Mouse (Mus musculus) T-helper 2 cell (primary cell): Measurements from ENCODE around the gene Grin3b.
"Not testable (repeated sequence)": the region's sequence is repeated elsewhere in the genome, so short reads cannot be mapped to it uniquely, and the experiment has no call there.

Experiments
- in situ Hi-C: fragments of 300-600 bp; cut with MboI, MseI; formaldehyde crosslinking; loops from one replicate; pipeline ENCODE4 v1.15.1; 2025; ENCODE audit warnings: high pct_unique_total_duplicates

The Grin3b gene

DNA sequence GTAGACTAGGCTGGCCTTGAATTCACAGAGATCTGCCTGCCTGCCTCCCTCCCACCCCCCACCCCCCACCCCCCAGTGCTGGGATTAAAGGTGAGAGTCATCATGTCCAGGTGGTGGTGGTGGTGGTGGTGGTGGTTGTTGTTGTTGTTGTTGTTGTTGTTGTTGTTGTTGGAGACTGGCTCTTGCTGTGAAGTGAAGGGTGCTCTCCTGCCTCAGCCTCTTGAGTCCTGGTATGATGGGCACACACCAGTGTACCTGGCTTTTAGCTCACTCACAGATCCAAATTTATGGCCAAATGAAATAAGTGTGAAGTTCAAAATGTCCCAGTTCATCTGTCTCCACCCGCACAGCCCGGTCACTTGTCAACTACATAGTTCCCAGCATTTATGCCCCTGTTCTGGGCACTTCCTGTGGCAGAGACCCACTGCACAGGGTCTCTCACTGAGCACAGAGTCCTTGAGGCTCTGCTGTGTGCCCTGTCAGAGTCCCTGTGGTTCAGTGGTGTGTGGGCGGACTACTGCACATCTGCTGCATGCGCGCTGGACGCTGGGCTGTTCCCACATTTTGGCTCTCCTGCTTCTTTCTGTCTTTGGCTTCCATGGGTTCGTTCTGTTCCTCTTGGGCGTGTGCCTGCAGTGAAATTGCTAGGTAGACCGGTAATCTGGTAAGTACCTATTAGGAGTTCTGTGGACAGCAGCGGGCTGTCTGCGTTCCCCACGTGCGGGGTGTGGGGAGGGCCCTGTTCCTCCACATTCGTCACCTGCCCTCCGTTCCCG lies 35.5 kb upstream of the Grin3b start:
- in situ Hi-C loops, result no loop called here

DNA sequence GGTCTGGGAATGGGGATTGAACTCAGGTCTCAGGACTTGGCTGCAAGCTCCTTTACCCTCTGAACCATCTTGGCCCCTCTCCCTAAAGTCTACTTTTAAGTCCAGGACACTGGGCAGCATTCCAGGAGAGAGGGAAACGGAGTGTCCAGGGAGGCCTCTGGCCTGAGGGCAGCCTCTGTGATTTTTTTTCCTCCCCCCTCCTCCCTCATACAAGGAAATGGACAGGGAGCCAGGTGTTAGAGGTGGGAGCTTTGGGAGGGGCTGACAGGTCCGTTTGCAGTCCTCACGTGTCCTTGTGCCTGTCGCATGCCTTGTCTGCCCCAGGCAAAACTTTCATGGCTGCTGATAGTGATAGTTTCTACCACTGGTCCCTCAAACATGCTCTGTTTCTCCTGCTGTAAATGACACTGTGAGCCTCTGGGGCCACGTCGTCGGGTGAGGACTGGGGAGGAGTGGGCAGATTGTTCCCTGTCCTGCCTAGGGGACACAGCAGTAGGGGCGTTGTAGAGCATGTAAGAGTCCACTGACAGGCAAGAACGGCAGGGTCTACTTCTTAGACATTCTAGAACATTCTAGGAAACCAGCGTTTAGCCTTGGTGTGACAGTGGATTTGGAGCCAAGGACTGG lies 34.1 kb upstream of the Grin3b start:
- in situ Hi-C loops, result no loop called here

DNA sequence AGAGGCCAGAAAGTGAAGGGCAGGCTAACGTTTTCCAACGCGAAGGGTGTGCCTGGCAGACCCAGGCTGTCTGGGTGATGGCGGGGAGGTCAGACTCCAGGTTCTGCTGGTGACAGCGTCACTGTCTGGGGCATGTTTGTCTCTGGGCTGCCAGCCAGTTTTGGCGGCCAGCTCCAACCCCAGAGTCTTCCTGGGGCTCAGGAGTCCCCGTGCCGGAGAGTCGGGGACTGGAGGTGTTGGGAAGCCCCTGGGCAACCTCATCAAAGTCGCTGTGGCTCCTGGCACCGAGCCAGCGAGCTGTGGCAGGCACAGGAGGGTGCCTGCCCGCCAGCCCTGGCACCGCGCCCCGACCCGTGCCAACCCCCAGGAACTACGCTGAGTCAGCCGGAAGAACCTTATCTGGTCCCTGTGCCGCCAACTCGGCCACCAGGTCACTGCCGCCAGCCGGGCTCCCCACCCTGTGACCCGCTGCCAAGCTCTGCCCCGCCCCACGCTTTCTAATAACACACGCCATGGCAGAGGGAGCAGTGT lies 33.5 kb upstream of the Grin3b start:
- in situ Hi-C loops, result no loop called here

DNA sequence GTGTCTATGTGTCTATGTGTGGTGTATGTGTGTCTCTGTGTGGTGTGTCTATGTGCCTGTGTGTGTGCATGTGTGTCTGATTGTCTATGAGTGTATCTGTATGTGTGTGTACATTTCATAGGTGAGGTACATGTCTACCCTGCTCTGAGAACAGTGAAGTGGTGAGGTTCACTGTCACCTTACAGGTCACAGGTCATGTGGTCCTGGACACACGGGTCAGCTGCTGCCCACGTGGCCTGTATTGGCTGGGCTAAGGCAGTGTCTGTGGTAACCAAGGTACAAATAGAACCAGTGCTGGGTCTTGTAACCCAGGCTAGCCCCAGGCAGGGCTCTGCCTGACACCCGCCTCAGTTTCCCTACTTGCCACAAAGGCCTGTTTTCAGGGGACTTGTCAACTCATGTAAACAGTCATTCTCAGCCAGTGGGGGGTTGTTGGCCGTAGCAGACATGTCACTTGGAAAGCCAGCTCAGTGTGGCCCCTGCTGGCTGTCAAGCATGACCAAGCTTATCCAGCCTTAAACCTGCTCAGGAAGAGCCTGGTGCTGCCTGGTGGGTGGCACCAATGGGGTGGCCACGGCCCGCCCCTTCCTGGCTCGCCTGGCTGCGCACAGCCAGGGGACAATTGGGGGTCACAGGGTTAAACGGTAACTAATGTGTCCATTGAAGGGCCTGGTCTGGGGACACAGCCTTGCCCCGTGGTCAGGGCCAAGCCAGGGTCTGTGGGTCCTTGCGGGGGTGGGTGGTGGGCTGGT lies 32.6 kb upstream of the Grin3b start:
- in situ Hi-C loops, result no loop called here

DNA sequence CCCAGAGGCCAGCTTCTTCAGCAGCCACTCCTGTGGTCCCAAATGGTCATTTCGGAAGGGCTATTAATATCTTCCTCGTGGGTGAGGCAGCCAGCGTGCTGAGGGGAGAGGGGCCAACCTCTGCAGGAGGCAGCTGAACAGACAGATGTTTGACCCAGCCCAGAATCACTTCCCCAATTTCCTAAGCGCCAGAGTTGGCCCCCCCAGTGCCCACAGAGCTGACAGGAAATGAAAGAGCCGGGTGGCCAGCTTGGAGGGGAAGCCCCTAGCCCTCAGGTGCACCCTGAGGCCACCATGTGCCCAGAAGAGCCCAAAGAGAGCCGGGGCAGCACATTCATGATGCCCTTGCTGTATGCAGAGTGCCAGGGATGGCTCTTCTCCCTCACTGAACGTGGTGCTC lies 29.8 kb upstream of the Grin3b start:
- in situ Hi-C loops, result no loop called here

DNA sequence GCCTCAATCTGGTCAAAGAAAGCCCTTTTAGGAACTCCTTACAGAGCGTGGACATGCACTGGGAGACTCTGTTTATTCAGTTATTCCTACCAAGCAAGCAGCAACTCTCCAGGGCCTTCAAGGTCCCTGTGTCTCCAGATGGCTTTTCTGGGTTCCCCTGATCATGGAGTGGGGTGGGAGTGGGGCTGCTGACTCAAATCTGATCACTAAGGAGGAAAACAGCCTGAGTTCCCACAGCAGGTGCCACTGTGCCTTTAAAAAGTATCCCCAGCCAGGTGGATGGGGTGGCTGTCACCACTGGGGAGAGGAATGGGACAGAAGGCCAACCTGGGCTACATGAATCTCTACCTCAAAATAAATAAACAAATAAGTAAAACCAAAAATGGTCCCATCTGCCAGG lies 27.5 kb upstream of the Grin3b start:
- in situ Hi-C loops, result no loop called here

DNA sequence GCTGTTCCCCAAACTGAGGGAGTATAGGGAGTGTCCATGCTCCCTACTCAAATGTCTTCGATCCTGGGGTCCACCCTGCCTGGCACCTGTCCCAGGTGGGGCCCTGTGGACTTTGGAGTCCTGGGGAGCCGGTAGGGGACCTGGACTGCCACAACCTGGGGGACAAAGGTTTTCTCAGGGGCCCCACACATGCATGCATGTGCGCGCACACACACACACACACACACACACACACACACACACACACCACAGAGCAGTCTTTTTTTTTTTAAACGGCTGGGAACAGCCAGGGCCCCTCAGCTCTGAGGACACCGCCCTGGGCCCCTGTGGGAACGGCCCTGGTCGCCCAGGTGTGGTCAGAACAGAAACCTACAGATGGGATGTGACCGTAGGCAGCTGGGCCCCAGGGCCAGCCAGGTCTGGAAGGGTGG lies 27.0 kb upstream of the Grin3b start:
- in situ Hi-C loops, result no loop called here

DNA sequence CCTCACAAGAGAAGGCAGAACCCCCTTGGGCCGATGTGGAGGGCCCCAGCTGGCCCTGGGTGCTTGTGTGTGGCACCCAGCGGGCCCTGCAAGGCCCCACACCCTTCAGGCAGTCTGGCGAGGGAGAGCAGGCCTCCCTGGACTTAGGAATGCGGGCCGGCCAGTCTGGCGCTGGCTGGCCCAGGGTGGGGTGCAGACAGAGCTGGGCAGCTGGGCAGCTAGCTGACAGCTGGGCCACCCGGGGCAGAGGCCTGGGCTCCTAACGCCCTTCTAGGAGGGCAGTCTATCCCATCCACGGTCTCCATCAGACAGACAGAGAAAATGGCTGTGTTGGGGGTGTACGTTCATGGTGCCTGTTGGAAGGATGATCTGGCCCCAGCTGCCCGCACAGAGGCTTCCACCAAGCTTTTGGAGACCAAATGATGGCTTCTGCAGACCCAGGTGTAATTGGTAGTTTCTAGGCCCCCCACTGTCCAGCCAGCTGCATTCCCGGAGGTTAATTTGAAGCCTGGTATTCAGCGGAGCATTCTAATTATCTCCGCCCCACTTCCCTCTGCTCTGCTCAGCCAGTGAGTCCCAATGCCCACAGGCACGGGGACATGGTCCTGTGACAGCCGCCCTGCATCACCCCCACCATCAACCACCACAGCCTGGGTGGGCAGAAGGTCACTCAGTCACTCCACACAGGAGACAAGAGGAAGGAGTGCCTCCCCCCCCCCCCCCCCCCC lies 24.8 kb upstream of the Grin3b start:
- in situ Hi-C loops, result no loop called here

DNA sequence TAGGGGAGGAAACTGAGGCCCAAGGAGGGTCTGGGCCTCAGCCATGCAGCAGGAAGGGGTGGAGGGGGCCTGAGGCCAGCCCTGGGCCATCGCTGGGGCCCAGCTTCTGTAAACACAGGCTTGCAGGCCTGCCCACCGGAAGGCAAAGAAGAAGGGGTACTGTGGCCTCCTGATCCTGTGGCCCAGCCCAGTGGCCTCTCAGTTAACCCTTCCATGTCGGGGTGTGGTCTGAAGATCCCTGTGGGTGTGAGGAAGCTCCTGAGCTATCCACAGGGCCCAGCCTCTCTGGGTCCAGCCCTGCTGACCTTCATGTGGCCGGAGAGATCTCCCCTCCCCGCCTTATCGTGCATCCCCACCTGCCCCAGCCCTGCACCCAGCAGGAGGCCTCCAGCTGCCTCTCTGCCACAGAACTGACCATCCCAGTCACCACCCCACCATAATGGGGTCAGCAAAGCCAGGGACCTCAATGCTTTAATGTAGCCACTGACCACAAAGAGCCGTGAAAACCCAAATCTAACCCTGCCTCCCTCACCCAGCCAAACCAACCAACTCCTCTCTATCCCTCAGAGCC lies 23.7 kb upstream of the Grin3b start:
- in situ Hi-C loops, result no loop called here

DNA sequence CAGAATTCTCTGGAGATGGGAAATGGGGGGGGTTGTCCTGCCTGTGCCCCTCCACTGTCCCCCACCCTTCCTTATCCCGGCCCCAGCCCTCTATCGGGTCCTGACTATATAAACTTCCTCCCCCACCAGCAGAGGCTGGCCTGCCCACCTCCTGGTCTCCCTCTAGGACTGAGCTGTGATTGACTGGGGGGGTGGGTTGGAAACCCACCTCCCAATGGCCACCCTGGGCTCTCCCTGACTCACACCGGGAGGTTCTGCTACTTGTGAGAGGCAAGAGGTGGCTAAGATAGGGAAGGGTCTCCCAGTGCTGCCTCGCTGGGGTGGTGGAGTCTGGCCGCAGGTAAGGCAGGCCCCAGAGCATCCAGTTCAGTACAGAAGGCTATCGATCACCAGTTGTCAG lies 23.0 kb upstream of the Grin3b start:
- in situ Hi-C loops, result no loop called here

DNA sequence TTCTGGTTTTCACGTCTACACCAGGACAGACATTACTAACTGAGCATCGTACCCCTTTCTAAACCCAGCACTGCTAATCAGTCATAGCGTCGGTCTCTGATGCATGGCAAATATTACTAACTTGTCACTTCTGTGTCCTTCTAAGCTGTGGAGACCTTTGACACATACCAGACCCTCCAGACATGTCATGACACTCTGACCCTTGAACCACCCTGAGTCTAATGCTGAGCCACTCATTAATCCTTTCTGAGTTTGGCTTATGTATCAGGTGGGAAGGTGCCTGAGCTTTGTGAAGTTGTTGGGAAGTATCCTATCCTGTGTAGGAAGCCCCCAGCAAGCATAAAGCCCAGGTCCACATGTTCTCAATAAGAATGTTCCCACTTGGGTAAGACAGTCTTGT lies 20.6 kb upstream of the Grin3b start:
- in situ Hi-C loops, result no loop called here

DNA sequence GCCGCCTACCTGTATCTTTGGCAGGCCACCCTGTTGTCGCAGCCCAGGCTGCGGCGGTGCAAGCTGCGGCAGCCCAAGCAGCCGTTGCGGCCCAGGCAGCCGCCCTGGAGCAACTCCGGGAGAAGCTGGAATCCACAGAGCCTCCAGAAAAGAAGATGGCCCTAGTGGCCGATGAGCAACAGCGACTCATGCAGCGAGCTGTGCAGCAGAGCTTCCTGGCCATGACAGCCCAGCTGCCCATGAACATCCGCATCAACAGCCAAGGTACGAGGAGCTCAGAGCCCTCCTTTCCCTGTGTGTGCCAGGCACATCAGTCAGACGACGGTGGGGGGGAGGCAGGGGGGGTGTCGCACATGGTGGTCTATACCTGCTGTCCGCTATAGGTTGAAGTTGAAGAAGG lies 19.9 kb upstream of the Grin3b start:
- in situ Hi-C loops, result no loop called here

DNA sequence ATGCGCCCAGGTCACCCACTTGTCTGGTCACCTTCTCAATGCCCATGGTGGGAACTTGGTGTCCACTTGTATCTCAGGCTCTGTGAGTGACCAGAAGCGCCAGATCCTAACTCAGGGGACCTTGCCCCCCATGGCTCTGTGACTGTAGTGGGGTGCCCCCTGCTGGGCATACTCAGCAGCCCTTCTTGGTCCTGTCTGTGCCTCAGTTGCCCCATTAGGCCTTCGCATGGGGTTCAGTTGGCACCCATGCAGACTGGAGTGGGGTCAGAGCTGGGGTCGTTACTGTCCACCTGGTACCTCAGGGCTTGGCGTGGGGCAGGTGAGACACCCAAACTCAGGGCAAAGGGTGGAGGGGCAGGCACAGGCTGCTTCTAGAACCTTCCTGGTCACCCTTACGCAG lies 16.6 kb upstream of the Grin3b start:
- in situ Hi-C loops, result no loop called here

DNA sequence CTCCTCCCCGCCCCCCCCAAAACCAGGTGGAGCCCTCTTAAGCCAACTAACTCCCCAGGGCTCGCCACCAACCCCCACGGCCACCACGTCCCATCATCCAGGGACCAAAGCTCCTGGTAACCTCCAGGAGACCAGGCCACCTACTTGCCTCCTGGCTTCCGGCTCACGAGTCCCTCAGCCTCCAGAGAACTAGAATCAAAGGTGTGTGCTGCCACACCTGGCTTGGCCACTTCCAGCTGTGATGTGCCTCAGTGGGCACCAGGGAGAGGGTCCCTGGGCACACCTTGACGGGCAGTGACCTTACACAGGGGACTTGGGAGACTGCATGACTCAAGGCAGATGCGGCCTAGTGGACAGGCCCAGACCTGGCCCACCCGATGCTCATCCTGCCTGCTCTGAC lies 14.8 kb upstream of the Grin3b start:
- in situ Hi-C loops, result no loop called here

DNA sequence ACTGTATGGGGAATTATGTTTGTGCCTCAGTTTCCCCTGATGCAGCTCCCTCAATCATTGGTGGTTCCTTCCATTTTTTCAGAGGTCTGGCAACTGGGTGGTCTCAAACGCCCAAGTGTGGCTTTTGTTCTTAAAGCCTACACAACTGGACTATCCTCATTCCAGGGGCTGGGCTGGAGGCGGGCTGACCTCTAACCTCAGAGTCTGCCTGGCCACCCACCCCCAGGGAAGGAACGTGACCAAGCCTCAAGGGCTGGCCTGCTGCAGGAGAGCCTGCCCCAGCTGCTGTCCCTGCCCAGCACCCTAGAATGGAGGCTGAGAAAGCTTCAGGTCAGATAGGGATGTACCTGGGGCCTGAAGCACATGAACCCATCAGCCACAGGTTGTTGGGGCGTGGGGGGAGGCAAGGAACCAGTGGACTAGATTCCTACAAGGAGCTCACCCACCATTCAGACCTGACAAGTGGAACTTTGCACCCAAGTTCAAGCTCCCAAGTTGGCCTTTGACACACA lies 13.8 kb upstream of the Grin3b start:
- in situ Hi-C loops, result no loop called here

DNA sequence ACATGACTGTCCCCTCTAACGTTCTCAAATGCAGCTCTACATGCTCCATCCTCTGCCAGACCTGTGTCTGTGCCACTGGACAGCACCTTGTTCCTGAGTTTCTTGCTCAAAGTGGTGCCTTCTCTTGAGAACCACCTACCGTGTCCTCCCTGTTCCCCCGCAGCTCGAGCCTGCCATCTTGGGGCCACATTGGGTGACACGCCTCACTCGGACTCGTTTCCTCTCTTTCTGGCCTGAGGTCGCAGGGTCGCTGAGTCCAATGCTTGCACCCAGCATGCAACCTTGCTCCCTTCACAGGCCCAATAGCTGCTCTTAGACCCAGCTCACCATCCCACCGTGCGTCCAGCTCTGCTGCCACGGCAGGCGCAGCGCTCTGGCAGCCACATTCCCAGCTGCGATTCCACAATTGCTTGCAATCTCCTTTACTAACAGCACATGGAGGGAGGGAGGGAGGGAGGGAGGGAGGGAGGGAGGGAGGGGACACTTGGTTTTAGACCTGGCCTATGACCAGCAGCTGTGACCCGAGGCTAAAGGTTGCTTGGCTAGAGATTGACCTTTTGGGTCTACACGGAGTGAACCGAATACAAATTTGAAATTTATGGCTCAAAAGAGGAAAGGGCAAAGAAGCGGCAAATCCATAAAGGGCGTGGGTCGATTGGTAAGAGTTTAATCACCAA lies 12.2 kb upstream of the Grin3b start:
- in situ Hi-C loops, result no loop called here

DNA sequence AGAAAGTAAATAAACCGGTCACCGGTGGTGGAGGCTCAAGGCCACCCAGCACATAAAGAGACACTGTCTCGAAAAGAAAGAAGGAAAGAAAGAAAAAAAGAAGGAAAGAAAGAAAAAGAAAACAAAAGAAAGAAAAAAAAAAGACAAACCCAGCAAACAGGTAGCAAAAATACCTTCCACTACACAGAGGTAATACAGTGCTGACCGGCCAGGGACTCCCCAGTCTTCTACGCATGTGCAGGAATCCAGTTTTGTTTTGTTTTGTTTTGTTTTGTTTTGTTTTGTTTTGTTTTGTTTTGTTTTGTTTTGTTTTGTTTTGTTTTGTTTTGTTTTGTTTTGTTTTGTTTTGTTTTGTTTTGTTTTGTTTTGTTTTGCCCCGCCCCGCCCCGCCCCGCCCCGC lies 11.1 kb upstream of the Grin3b start:
- in situ Hi-C loops, result not testable (repeated sequence)

DNA sequence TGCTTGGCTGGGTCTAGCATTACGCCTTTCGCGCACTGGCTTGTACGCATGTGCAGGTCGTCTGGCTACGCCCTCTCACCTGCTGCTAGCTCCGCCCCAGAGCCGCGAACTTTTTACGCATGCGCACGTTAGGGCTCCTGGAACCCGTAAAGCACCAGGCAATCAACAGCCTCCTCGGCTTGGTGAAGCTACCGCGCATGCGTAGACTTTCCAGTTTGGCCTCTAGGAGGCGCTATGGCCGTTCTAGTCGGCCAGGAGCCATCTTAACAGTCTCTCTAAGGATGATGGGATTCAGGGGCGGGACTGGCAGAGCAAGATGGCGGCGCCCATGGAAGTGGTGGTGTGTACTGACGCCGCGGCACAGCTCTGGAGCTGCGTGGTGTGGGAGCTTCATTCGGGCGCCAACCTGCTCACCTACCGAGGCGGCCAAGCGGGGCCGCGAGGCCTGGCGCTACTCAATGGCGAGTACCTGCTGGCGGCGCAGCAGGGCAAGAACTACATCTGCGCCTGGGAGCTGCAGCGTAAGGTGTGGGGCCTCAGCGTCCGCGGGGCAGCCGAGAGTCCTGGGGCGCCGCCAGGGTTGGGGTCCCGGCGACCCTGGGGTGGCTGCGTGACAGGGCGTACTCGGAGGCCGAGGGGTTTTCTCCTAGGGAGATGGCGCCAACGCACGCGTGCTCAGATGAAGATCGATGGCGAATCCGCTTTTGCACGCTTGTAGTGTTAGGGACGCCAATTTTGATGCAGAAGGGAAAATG lies 10.5 kb upstream of the Grin3b start, which contains the start of gene Wdr18:
Gene Wdr18 (plus strand): TSS at position 306 of the 755 bp plus-strand sequence.
- in situ Hi-C loops, result loop anchor here (5.0 kb wide), 1 partner anchor 33 kb away; the partner anchor contains the start of gene Arid3a

DNA sequence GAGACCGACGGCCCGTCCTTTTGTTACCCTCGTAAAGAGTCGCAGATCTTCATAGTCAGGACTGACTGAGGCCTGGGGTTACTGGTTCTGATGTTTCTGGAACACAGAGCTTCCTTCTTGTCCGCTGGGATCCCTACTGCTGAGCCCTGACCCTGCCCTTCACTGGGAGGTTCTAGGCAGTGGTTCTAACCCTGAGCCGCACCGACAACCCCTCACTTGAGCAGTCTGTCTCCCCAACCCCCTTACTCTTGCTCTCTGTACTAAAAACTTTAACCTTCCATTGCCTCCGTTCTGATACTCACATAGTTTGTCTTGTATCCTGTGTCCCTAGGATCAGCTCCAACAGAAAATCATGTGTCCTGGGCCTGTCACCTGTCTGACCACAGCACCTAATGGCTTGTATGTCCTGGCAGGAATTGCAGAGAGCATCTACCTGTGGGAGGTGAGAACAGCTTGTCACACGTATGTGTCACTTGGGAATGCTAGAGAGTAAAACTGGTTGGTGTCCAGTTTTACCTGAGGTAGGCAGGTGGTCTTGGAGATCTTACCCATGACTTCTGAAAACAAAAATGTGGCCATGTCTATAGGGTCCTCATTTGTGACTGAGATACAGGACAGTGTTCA lies 9.7 kb upstream of the Grin3b start:
- in situ Hi-C loops, result loop anchor here (5.0 kb wide), 1 partner anchor 33 kb away; the partner anchor contains the start of gene Arid3a
